Mouse (Mus musculus) lung, postnatal 4 days (tissue): ENCODE data around the gene Fuz.

Experiments
- DNase-seq, 2 experiments: peaks; one replicate each; pipeline ENCODE4 v3.0.0; 2021

Gene Fuz

DNA sequence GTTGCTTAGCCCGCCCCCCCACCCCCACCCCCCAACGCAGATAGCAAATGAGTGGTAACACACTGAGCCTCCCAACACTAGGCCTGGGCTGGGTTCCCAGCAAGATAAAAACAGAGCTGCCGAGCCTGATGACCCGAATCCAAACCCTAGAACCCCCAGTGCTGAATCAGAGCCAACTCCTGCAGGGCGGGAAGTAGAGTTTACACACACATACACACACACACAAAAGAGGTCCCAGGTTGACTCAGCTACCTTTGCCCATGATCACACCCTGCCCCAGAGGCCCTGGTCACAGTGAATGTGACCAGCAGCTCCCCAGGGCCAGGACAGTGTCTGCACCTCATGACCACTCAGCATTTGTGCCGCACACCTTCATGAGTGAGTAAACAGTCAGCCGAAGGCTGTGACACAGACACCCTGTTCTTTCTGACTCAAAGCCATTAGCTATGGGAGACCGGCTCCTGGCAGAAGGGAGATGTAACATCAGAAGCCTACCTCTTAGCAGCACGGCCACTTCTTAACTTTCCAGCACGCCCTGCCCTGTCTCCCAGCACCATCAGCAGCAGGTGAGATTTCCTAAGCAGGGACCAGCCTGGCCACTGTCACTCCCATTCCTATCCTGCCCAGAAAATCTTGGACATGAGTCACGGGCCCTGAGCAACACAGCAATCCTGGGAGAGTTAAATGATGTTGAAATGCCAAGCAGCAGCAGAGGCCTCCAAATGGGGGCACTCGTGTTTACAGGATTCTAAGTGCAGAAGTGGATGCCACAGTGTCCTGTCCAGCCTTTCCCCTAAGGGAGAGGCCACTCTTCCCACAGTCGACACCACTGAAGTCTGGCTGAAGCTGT is 7.4 kb upstream of the Fuz start:
- no peak for DNase-seq

GRCm38 (mm10) chr7:44890180-44890579 is 5.7 kb upstream of the Fuz start:
- no peak for DNase-seq

- no peak for DNase-seq
Observed at GRCm38 (mm10) chr7:44890737-44891136, 5.1 kb upstream of the Fuz start.

GRCm38 (mm10) chr7:44891611-44892010 is 4.3 kb upstream of the Fuz start:
- DNase-seq, result no peak

DNA sequence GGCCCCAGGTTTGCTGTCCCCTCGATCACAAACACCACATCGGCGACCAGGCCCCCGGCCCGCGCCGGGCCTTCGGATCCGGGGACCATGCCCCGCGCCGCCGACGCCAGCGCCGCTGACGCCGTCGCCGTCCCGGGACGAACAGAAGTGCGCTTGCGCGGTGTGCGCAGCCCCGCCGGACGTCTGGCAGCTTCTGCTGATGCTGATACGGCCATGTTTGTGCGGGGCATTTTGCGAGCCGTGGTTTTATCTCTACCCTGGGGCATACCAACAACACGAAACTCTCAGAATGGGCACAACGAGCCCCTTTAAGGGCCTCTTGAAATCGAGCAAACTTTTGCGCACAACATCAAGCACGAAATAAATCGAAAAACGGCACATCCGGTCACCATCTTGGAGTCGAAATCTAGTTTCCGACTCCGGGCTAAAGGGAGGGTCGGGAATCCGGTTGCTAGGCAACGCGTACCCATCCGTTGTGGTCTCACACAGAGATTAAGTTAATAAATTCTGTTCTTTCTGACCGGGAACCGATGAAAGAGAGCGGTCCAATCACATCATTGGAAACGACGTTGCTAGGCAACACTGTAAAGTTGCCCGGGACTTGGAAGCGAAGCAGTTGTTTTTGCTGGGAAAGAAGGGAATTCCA is 3.5 kb upstream of the Fuz start, which contains the start of gene Med25:
TSS of gene Med25 (minus strand) at position 437 of the 646 bp plus-strand sequence.
- peak; percentile 90 to 94 for DNase-seq

DNA sequence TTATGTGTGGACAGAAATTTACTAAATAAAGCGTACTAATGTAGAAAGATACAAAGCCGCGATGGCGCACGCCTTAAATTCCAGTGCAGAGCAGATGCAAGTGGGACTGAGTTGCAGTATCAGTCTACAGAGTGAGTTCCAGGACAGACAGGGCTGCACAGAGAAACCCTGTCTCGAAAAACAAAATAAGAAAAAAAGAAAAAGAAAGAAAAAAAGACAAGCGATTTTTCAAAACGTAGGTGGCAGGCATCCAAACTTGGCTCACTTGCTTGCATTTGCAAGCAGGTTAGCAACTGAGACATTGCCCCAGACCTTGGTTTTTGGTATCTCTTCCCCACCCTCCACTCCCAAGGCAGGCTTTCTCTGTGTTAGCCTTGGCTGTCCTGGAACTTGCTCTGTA is 2.7 kb upstream of the Fuz start:
- DNase-seq, result no peak

GRCm38 (mm10) chr7:44894175-44894574 is 1.7 kb upstream of the Fuz start:
- DNase-seq, result no peak

- no peak for DNase-seq
Observed at GRCm38 (mm10) chr7:44895206-44895592, 680 bp upstream of the Fuz start.

DNA sequence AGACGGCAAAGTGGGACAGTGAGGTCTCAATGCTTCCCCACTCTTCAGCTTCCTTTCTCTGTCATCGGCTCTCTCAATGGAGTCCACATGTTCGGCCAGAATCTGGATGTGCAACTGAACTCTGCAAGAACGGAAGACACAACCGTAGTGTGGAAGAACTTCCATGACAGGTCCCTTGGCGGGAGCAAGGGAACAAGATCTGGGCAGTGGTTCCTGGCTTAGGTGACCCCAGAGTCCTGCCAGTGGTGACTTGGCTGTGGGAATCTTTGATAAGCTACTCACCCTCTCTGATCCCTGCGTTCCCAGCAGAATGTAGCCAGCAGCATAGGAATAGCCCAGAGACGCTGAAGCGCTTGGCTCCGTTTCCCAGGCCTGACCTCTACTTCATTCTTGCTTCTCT is 620 bp downstream of the Fuz start:
- no peak for DNase-seq

DNA sequence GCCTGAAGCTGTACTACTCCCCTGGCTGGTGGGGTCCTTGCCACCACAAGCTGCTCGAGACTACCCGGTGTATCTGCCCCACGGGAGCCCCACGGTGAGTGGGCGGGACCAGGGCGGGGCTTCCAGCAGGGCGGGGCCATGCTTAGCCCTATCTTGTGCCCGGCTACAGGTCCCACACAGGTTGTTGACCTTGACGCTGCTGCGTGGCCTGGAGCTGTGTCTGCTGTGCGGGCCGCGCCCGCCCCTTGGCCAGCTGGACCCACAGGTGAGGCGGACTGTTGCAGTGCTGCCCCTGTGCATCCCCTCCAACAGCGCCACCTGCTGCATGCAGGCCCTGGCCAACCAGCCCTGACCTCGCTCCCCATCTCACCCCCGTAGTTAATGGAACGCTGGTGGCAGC is 2.7 kb downstream of the Fuz start:
- peak; percentile 45 to 56 for DNase-seq

GRCm38 (mm10) chr7:44900632-44901031 is 4.8 kb downstream of the Fuz start:
- no peak for DNase-seq

DNA sequence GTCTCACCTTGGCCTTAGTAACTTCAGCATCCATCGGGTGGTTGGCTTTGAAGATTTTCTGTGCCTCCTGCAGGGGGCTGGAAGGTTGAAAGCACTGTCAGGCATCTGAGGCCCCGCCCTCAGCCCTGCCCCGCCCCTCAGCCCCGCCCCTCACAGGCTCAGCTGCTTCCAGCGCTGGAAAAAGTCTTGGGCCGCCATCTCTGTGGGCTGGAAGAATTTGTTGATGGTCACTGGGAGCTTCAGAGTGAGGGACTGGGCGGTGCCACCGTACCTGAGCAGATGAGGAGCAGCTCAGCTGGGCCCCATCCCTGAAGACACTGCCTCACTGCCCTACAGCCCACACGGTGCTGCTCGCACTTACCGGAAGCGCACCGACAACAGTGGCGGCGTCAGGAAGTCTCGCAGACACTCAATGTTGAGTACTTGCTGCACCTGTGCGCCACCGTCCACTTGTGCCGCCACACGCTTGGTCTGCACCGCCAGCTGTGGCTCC is 5.4 kb downstream of the Fuz start:
- peak; percentile 60 to 67 for DNase-seq

- DNase-seq, result peak in 1 of 2 experiments; percentile 21
Observed at GRCm38 (mm10) chr7:44905430-44905829, 9.6 kb downstream of the Fuz start.

- peak in 1 of 2 experiments; percentile 26 for DNase-seq
Observed at GRCm38 (mm10) chr7:44908706-44909476, 13.0 kb downstream of the Fuz start.

DNA sequence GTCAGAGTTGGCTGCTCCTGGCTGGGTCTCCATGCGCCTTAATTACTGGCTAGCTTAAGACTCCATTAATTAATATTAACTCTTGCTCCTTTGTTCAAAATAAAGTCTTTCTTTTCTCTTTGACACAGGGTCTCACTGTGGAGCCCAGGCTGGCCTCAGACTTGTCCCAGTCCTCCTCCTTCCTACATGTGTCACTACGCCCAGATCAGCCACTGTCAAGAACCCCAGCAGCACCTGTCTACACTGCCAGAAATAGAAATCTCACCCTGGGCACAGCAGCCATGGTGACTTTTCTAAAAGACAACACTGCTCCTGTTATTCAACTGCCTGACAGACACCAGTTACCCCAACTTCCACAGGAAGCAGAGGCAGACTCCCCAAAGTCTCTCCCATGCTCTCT is 18.5 kb downstream of the Fuz start:
- no peak for DNase-seq

DNA sequence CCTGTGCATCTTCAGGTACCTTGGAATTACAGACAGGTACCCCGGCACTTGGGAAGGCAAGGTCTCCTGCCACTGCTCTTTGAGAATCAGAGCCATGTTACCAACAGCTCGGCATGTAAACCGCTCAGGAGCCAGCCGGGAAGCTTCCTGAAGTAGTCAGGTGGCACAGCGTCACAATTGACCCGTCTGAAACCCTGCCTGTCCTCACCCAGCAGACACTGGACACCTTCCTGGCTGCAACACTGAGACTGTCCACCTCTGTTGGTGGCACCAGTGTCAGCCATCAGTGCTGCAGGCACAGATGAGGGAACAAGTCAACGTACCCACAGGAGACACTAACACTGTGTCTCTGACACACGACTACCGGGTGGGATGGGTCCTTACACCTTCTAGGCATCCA is 19.4 kb downstream of the Fuz start:
- DNase-seq, result no peak

DNA sequence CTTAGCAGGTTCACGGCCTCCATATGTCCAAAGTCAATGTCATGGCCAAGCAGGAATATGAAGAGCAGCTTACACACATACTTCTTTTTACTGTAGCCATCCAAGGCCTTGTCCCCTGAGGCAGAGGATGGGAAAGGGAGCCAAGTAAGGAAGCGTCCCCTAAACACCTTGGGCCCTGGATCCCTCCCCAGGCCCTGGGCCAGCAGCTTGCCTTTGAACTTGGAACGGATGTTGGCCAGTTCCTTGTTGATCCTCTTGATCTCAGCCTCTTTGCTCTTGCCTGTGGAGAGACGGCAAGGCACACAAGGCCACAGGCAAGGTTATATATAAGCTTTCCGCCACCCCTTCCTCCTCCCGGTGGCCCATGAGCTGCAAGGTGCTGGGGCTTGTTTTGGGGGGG is 20.3 kb downstream of the Fuz start:
- peak in 1 of 2 experiments; percentile 39 for DNase-seq

GRCm38 (mm10) chr7:44916881-44917280 is 21.0 kb downstream of the Fuz start:
- DNase-seq, result no peak

DNA sequence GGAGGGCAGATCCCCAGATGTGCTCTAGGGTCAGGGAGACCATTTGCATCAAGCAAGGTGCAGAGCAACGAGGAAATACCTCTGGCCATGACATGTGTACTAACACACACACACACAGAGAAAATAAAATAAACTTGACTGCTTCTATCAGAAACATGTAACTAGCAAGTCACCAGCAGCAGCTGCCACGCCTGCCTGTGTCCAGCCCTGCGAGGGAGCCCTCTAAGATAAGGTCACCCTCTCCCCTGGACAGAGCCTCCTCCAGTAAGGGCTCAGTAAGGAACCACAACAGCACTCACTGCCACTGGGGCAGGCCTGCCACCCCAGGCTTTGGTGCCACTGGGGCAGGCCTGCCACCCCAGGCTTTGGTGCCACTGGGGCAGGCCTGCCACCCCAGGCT is 22.3 kb downstream of the Fuz start:
- DNase-seq, result no peak

DNA sequence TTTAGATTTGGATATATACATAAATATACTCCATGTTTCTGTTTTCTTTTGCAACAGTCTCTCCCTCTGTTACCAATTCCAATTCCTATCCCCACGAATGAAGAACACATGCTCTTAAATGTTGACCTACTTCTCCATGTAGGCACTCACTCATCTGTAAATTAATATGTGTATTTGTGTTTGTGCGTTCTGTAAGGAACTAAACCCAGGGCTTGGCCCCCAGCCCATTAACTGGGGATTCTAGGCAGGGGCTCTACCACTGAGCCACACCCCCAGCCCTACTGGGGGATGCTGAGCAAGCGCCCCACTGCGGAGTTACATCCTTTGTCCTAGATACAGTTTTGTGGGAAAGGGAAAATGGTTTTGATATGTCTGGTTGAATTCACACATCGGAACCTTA is 23.2 kb downstream of the Fuz start:
- DNase-seq, result no peak

GRCm38 (mm10) chr7:44922530-44922929 is 26.7 kb downstream of the Fuz start:
- DNase-seq, result no peak

DNA sequence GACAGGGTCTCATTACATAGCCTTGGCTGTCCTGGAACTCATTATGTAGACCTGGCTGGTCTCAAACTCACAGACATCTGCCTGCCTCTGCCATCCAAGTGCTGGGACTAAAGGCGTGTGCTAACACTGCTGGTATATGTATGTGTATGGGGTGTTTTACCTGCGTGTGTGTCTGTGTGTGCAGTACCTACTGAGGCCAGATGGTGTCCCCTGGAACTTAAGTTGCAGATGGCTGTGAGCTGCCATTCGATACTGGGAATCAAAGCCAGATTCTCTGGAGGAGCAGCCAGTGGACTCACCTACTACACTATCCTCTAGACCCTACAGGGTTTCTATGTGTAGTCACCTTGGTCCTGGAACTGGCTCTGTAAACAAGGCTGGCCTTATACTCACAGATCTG is 29.6 kb downstream of the Fuz start:
- peak in 1 of 2 experiments; percentile 56 for DNase-seq

DNA sequence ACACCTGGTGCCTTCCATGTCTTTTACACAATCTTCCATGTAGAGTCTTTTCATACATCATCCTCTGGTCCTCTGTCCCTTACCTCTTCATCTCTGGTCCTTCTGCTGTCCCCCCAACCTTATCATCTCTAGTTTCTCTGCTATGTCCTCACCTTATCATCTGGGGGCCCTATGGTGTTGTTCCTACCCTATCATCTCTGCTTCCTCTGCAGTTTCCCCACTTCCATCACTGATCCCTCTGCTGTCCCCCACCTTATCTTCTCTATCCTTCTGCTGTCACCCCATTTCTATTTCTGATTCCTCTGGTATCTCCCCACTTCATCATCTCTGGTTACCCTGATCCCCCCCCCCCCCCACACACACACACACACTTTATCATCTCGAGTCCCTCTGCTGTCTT is 32.7 kb downstream of the Fuz start:
- no peak for DNase-seq
